Mouse (Mus musculus) testis, adult 2 months (tissue): ENCODE results near the gene Sgpp1.

ENCODE experiments used
- CTCF ChIP-seq: fragments of 200-500 bp; IDR thresholded peaks from 2 replicates; pipeline ENCODE4 v1.5.1; 2012; ENCODE audit warnings: low read depth, mild to moderate bottlenecking, inconsistent platforms, low read length, moderate library complexity; ENCODE audit not compliant: control insufficient read depth, insufficient read depth, insufficient replicate concordance
- POLR2A ChIP-seq: fragments of 200-500 bp; IDR thresholded peaks from 2 replicates; pipeline ENCODE4 v1.6.1; 2012; ENCODE audit warnings: low read depth, mild to moderate bottlenecking, inconsistent platforms, low read length, moderate library complexity; ENCODE audit not compliant: control insufficient read depth

DNA sequence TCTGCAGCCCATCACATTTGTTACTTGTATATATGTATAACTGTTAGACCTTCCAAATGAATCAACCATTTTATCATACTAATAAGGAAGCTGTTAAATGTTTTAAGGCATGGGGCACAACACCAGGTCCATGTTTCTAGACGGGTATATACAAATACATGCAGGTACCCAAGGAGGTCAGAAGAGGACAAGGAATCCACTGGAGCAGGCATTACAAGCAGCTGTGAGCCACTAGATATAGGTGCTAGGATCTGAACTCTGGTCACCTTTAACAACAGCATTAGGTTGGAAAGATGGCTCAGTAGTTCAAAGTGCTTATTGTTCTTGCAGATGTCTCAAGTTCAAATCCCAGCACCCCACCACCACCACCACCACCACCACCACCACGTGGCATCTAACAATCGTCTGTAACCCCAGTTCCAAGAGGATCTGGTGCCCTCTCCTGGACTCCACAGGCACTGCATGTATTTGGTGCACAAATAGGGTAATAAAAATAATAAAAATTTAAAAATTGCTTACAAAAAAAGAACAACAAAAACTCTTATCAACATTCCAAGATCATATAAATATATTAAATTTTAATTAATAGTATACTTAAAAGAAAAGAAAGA is 37.0 kb upstream of the Sgpp1 start:
- no peak for TF ChIP-seq POLR2A
- peak; percentile 31; the same call in 1 of the 2 replicates for TF ChIP-seq CTCF
